Mouse (Mus musculus): Measurements from ENCODE around the gene Tmem14c. TPM values are rescaled to one million over a fixed set of nuclear protein-coding genes. Genes with fewer than 3 reads are reported as not detected.
A peak's percentile ranks its signal among the peaks of the same experiment; 100 is the strongest.

Tmem14c gene
- total and polyA plus RNA-seq, 2 experiments: 149 to 201 TPM

- H3K9ac ChIP-seq (ENCODE audit: low read depth, low read length): no peak overlapping the region
- no peak for TF ChIP-seq POLR2A (IDR thresholded peaks at IDR 0.05; ENCODE audit: extremely low read depth, insufficient read depth, low read length)
- TF ChIP-seq CTCF (IDR thresholded peaks at IDR 0.05; ENCODE audit: low read depth, low read length): peak; percentile 14; the same call in 1 of the 2 replicates
- DNase-seq (ENCODE audit: extremely low read depth, low read depth, low spot score): peak; percentile 65
- peaks cover 46% of the 10 kb centered on the region for H3K36me3 ChIP-seq (ENCODE audit: control insufficient read depth, insufficient read depth, low read length)
- WGBS: 67% methylated on average over 8 of the region's 8 CpGs
- peaks cover 26% of the 10 kb centered on the region for H3K4me1 ChIP-seq (ENCODE audit: control insufficient read depth, insufficient read depth, low read length)
- no peaks in the 10 kb centered on the region for H3K27me3 ChIP-seq (ENCODE audit: control insufficient read depth, insufficient read depth, low read length)
- H3K79me2 ChIP-seq (ENCODE audit: control insufficient read depth, insufficient read depth, low read length): peaks cover 5% of the 10 kb centered on the region; the same call in 1 of the 2 replicates
- no peak overlapping the region for H3K4me3 ChIP-seq (ENCODE audit: insufficient read depth, low read depth, low read length)
- H3K27ac ChIP-seq (replicated peaks; ENCODE audit: insufficient read depth, low read depth, low read length): no peak overlapping the region
Observed at GRCm38 (mm10) chr13:41008946-41009345, 7.1 kb upstream of the Tmem14c start.

GRCm38 (mm10) chr13:41016797-41017405 lies 809 bp downstream of the Tmem14c start:
- TF ChIP-seq POLR2A (IDR thresholded peaks at IDR 0.05; ENCODE audit: extremely low read depth, insufficient read depth, low read length): 0 out of 2 replicates have a peak, but pooled peaks have one; percentile 21
- no peak for TF ChIP-seq CTCF (IDR thresholded peaks at IDR 0.05; ENCODE audit: low read depth, low read length)
- peak overlapping the region; percentile 86 for H3K27ac ChIP-seq (replicated peaks; ENCODE audit: insufficient read depth, low read depth, low read length)
- H3K79me2 ChIP-seq (ENCODE audit: control insufficient read depth, insufficient read depth, low read length): peaks cover 6% of the 10 kb centered on the region; the same call in 1 of the 2 replicates
- H3K4me1 ChIP-seq (ENCODE audit: control insufficient read depth, insufficient read depth, low read length): peaks cover 12% of the 10 kb centered on the region
- 12% methylated on average over 12 of the region's 12 CpGs for WGBS
- H3K9ac ChIP-seq (ENCODE audit: low read depth, low read length): peak overlapping the region; percentile 84
- H3K27me3 ChIP-seq (ENCODE audit: control insufficient read depth, insufficient read depth, low read length): no peaks in the 10 kb centered on the region
- peaks cover 43% of the 10 kb centered on the region for H3K36me3 ChIP-seq (ENCODE audit: control insufficient read depth, insufficient read depth, low read length)
- peak overlapping the region; percentile 77 for H3K4me3 ChIP-seq (ENCODE audit: insufficient read depth, low read depth, low read length)
- peak; percentile 87 for DNase-seq (ENCODE audit: extremely low read depth, low read depth, low spot score)

- no peak overlapping the region; the same call in 1 of the 2 replicates for H3K9ac ChIP-seq (ENCODE audit: low read depth, low read length)
- H3K79me2 ChIP-seq (ENCODE audit: control insufficient read depth, insufficient read depth, low read length): peaks cover 6% of the 10 kb centered on the region; the same call in 1 of the 2 replicates
- TF ChIP-seq POLR2A (IDR thresholded peaks at IDR 0.05; ENCODE audit: extremely low read depth, insufficient read depth, low read length): no peak
- TF ChIP-seq CTCF (IDR thresholded peaks at IDR 0.05; ENCODE audit: low read depth, low read length): no peak
- DNase-seq (ENCODE audit: extremely low read depth, low read depth, low spot score): no peak
- 75% methylated on average over 4 of the region's 4 CpGs for WGBS
- H3K27me3 ChIP-seq (ENCODE audit: control insufficient read depth, insufficient read depth, low read length): no peaks in the 10 kb centered on the region
- H3K4me3 ChIP-seq (ENCODE audit: insufficient read depth, low read depth, low read length): no peak overlapping the region
- peaks cover 43% of the 10 kb centered on the region for H3K36me3 ChIP-seq (ENCODE audit: control insufficient read depth, insufficient read depth, low read length)
- no peak overlapping the region for H3K27ac ChIP-seq (replicated peaks; ENCODE audit: insufficient read depth, low read depth, low read length)
- peaks cover 12% of the 10 kb centered on the region for H3K4me1 ChIP-seq (ENCODE audit: control insufficient read depth, insufficient read depth, low read length)
Observed at GRCm38 (mm10) chr13:41017832-41018231, 1.7 kb downstream of the Tmem14c start.

- no peak for DNase-seq (ENCODE audit: extremely low read depth, low read depth, low spot score)
- TF ChIP-seq POLR2A (IDR thresholded peaks at IDR 0.05; ENCODE audit: extremely low read depth, insufficient read depth, low read length): no peak
- 92% methylated on average over 9 of the region's 9 CpGs for WGBS
- Histone ChIP-seq H3K27me3 (ENCODE audit: control insufficient read depth, insufficient read depth, low read length) (no peaks in the 10 kb centered on the region), H3K36me3 (ENCODE audit: control insufficient read depth, insufficient read depth, low read length) (peaks cover 39% of the 10 kb centered on the region), H3K4me1 (ENCODE audit: control insufficient read depth, insufficient read depth, low read length) (peaks cover 12% of the 10 kb centered on the region), H3K9ac (ENCODE audit: low read depth, low read length) (no peak overlapping the region), H3K79me2 (ENCODE audit: control insufficient read depth, insufficient read depth, low read length) (peaks cover 6% of the 10 kb centered on the region; the same call in 1 of the 2 replicates), H3K4me3 (ENCODE audit: insufficient read depth, low read depth, low read length) (no peak overlapping the region), H3K27ac (replicated peaks; ENCODE audit: insufficient read depth, low read depth, low read length) (no peak overlapping the region)
Observed at GRCm38 (mm10) chr13:41018236-41018635, 2.1 kb downstream of the Tmem14c start.

GRCm38 (mm10) chr13:41018756-41019591 lies 2.9 kb downstream of the Tmem14c start:
- Histone ChIP-seq H3K27me3 (ENCODE audit: control insufficient read depth, insufficient read depth, low read length) (no peaks in the 10 kb centered on the region), H3K9ac (ENCODE audit: low read depth, low read length) (no peak overlapping the region), H3K4me1 (ENCODE audit: control insufficient read depth, insufficient read depth, low read length) (peaks cover 12% of the 10 kb centered on the region), H3K79me2 (ENCODE audit: control insufficient read depth, insufficient read depth, low read length) (peaks cover 6% of the 10 kb centered on the region; the same call in 1 of the 2 replicates), H3K27ac (replicated peaks; ENCODE audit: insufficient read depth, low read depth, low read length) (no peak overlapping the region), H3K36me3 (ENCODE audit: control insufficient read depth, insufficient read depth, low read length) (peaks cover 39% of the 10 kb centered on the region), H3K4me3 (ENCODE audit: insufficient read depth, low read depth, low read length) (no peak overlapping the region)
- DNase-seq (ENCODE audit: extremely low read depth, low read depth, low spot score): peak; percentile 25
- TF ChIP-seq POLR2A (IDR thresholded peaks at IDR 0.05; ENCODE audit: extremely low read depth, insufficient read depth, low read length): no peak
- TF ChIP-seq CTCF (IDR thresholded peaks at IDR 0.05; ENCODE audit: low read depth, low read length): no peak
- 85% methylated on average over 13 of the region's 13 CpGs for WGBS
